Mouse (Mus musculus): ENCODE results near the gene Olfr1255. TPM values are rescaled to one million over a fixed set of nuclear protein-coding genes. Genes with fewer than 3 reads are reported as not detected.

Gene Olfr1255
- polyA plus RNA-seq, 1 experiment from 2014 or later: not detected

Other genes starting within 250 kb of the Olfr1255 start
- gene Olfr1245, start 233.6 kb upstream of the Olfr1255 start, polyA plus RNA-seq (2014; fragmentation: Nextera tagmentation; extraction: Ambion mirVana): not detected in 2 replicates
- not detected in 2 replicates for gene Olfr1246, start 218.9 kb upstream of the Olfr1255 start, polyA plus RNA-seq (2014; fragmentation: Nextera tagmentation; extraction: Ambion mirVana)
- gene Olfr1247, start 197.9 kb upstream of the Olfr1255 start, polyA plus RNA-seq (2014; fragmentation: Nextera tagmentation; extraction: Ambion mirVana): not detected in 2 replicates
- gene Olfr1248, start 193.8 kb upstream of the Olfr1255 start, polyA plus RNA-seq (2014; fragmentation: Nextera tagmentation; extraction: Ambion mirVana): not detected in 2 replicates
- not detected in 2 replicates for gene Olfr1249, start 177.1 kb upstream of the Olfr1255 start, polyA plus RNA-seq (2014; fragmentation: Nextera tagmentation; extraction: Ambion mirVana)
- not detected in 2 replicates for gene Olfr1250, start 150.6 kb upstream of the Olfr1255 start, polyA plus RNA-seq (2014; fragmentation: Nextera tagmentation; extraction: Ambion mirVana)
- gene Olfr1251, start 140.1 kb upstream of the Olfr1255 start, polyA plus RNA-seq (2014; fragmentation: Nextera tagmentation; extraction: Ambion mirVana): not detected in 2 replicates
- gene Olfr1252, start 87.0 kb upstream of the Olfr1255 start, polyA plus RNA-seq (2014; fragmentation: Nextera tagmentation; extraction: Ambion mirVana): not detected in 2 replicates
- gene Olfr1253, start 55.0 kb upstream of the Olfr1255 start, polyA plus RNA-seq (2014; fragmentation: Nextera tagmentation; extraction: Ambion mirVana): not detected in 2 replicates
- not detected in 2 replicates for gene Olfr1254, start 18.4 kb upstream of the Olfr1255 start, polyA plus RNA-seq (2014; fragmentation: Nextera tagmentation; extraction: Ambion mirVana)
- not detected in 2 replicates for gene Olfr1256, start 29.5 kb downstream of the Olfr1255 start, polyA plus RNA-seq (2014; fragmentation: Nextera tagmentation; extraction: Ambion mirVana)
- not detected in 2 replicates for gene Olfr48, start 36.2 kb downstream of the Olfr1255 start, polyA plus RNA-seq (2014; fragmentation: Nextera tagmentation; extraction: Ambion mirVana)
- not detected in 2 replicates for gene Olfr1257, start 66.4 kb downstream of the Olfr1255 start, polyA plus RNA-seq (2014; fragmentation: Nextera tagmentation; extraction: Ambion mirVana)
- gene Olfr1258, start 115.3 kb downstream of the Olfr1255 start, polyA plus RNA-seq (2014; fragmentation: Nextera tagmentation; extraction: Ambion mirVana): not detected in 2 replicates
- not detected in 2 replicates for gene Olfr1259, start 136.6 kb downstream of the Olfr1255 start, polyA plus RNA-seq (2014; fragmentation: Nextera tagmentation; extraction: Ambion mirVana)
- not detected in 2 replicates for gene Olfr1260, start 162.3 kb downstream of the Olfr1255 start, polyA plus RNA-seq (2014; fragmentation: Nextera tagmentation; extraction: Ambion mirVana)
- not detected in 2 replicates for gene Olfr1261, start 179.2 kb downstream of the Olfr1255 start, polyA plus RNA-seq (2014; fragmentation: Nextera tagmentation; extraction: Ambion mirVana)
- not detected in 2 replicates for gene Olfr1262, start 188.1 kb downstream of the Olfr1255 start, polyA plus RNA-seq (2014; fragmentation: Nextera tagmentation; extraction: Ambion mirVana)
- not detected in 2 replicates for gene Olfr1263, start 200.1 kb downstream of the Olfr1255 start, polyA plus RNA-seq (2014; fragmentation: Nextera tagmentation; extraction: Ambion mirVana)
- gene Olfr1264, start 213.5 kb downstream of the Olfr1255 start, polyA plus RNA-seq (2014; fragmentation: Nextera tagmentation; extraction: Ambion mirVana): not detected in 2 replicates
- not detected in 2 replicates for gene Olfr1265, start 223.3 kb downstream of the Olfr1255 start, polyA plus RNA-seq (2014; fragmentation: Nextera tagmentation; extraction: Ambion mirVana)

Measured in heart, embryonic 14.5 days (tissue).